In the genomic region with DNA sequence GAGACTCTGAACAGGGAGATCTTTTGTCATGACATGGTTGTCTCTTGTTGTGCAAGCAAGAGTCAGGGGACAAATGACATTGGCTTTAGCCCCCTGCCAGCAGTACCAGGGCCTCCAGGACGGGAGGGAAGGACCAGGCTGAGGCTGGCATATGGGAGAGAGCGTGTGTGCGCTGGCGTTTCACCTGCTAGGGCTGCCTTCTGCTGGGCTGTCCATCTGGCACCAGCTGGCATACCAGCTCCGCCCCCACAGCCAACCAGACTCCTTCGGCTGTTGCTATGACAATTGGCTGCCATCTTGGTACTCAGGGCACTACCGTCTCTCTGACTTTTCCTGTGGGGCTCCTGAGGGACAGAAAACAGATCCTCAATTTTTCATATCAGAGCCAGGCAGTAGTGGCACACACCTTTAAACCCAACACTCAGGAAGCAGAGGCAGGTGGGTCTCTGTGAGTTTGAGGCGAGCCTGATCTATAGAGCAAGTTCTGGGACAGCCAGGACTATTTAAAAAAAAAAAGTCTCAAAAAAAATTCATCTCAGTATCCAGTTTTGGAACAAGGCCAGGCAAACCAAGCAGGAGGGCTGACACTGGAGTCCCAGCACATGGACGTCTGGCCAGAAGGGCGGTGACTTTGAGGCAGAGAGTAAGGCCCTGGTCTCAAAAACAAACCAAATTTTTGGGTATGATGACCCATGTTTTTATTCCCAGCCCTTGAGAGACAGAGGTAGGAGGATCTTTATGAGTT, we compare ENCODE assay signal across 12 mouse cellular contexts. TPM values are rescaled to one million over a fixed set of nuclear protein-coding genes. Genes with fewer than 3 reads are reported as not detected.
DNase-seq lines count a peak whose midpoint lies in the region; ATAC-seq and TF ChIP-seq lines count a peak whose summit lies in the region.
"Had no signal": no experiment of that assay in that cellular context is flagged by ENCODE, and none has a peak within 500 bp of the region (broad histone marks: within the 10 kb centered on the region; RNA-seq: fewer than 3 reads in every experiment).

No protein-coding gene starts in this region.

- no peak for TF ChIP-seq CTCF in kidney, adult 2 months (conservative IDR thresholded peaks at IDR 0.05; ENCODE audit: insufficient read depth, insufficient read length, low read depth, low read length)

- H3K36me3 ChIP-seq in forebrain, embryonic 12.5 days (replicated peaks): peaks cover 82% of the 10 kb centered on the region
- H3K36me3 ChIP-seq in kidney, adult 2 months (ENCODE audit: control insufficient read depth, insufficient read depth, low read length): no peaks in the 10 kb centered on the region

- no peaks in the 10 kb centered on the region for H3K9me3 ChIP-seq in forebrain, embryonic 12.5 days

- peak overlapping the region; percentile 6; the same call in 1 of the 2 replicates for H3K4me2 ChIP-seq in forebrain, embryonic 12.5 days

- H3K9ac ChIP-seq in forebrain, embryonic 12.5 days: peak overlapping the region; percentile 57
- H3K9ac ChIP-seq: liver, embryonic 14.5 days had no signal

- 62% methylated on average over 10 of the region's 10 CpGs for WGBS in forebrain, embryonic 12.5 days
- 84% methylated on average over 10 of the region's 10 CpGs for WGBS in kidney, adult 2 months

- peak overlapping the region; percentile 99 for H3K27ac ChIP-seq in forebrain, embryonic 12.5 days
- no peak overlapping the region for H3K27ac ChIP-seq in kidney, adult 2 months (ENCODE audit: insufficient read depth, low read depth, low read length)
- H3K27ac ChIP-seq: liver, embryonic 14.5 days had no signal

- peaks cover 50% of the 10 kb centered on the region for H3K27me3 ChIP-seq in forebrain, embryonic 12.5 days
- H3K27me3 ChIP-seq in kidney, adult 2 months (replicated peaks; ENCODE audit: control insufficient read depth, insufficient read depth, low read length): no peaks in the 10 kb centered on the region; the same call in 1 of the 2 replicates

- no peak for ATAC-seq in forebrain, embryonic 12.5 days (ENCODE audit: low FRiP score)

- no peak overlapping the region for H3K4me3 ChIP-seq in forebrain, embryonic 12.5 days (replicated peaks)
- H3K4me3 ChIP-seq in kidney, adult 2 months (ENCODE audit: insufficient read depth, low read depth, low read length): no peak overlapping the region

- DNase-seq in left cerebral cortex, adult 18-20 months (ENCODE audit: low spot score in 2 of 2): peak; percentile 71 to 86
- DNase-seq in left cerebral cortex, adult 11 months (ENCODE audit: low spot score): no peak
- DNase-seq in layer of hippocampus, adult 9-11 months: peak; percentile 88
- DNase-seq in right cerebral cortex, postnatal 14 days: peak; percentile 60
- no peak for DNase-seq in embryo, embryonic 11 days
- DNase-seq in gastrocnemius, postnatal 4 days (ENCODE audit: low spot score in 2 of 2): no peak
- DNase-seq in kidney, adult 2 months: no peak
- DNase-seq: B cell, adult 2 months; kidney, postnatal 4 days had no signal

- H3K4me1 ChIP-seq in forebrain, embryonic 12.5 days: peaks cover 99% of the 10 kb centered on the region
- H3K4me1 ChIP-seq in kidney, adult 2 months (ENCODE audit: control insufficient read depth, insufficient read depth, low read length): no peaks in the 10 kb centered on the region

- no peak for TF ChIP-seq POLR2A in kidney, adult 2 months (IDR thresholded peaks at IDR 0.05; ENCODE audit: low read depth, low read length)

RNA-seq across cellular contexts. Expression of gene Rhbg, which starts 28.2 kb away (rescaled TPM):
- not detected for total RNA-seq in left cerebral cortex, adult 18-20 months (2021)
- polyA plus RNA-seq in forebrain, embryonic 12.5 days (2016; fragmentation: Nextera tagmentation; extraction: Ambion mirVana): 0.28 TPM in 1 of 2 replicates, not detected in the other
- total RNA-seq in gastrocnemius, postnatal 4 days (2021): under 1 TPM in 1 of 2 experiments, not detected in 1; 0.16 TPM
- polyA plus RNA-seq in kidney, adult 2 months (2012; rRNA removed): 94.4 and 106 TPM in 2 replicates
- polyA plus RNA-seq: heart, postnatal 0 days had no signal

Comparison
In these comparisons a context has a peak if more than half of its experiments do, and no peak if none do; other contexts are left out.
1. DNase-seq: peak in left cerebral cortex, adult 18-20 months (2 of 2), layer of hippocampus, adult 9-11 months (single experiment) and right cerebral cortex, postnatal 14 days (single experiment); none in left cerebral cortex, adult 11 months (single experiment), embryo, embryonic 11 days (single experiment), gastrocnemius, postnatal 4 days (0 of 2) and kidney, adult 2 months (single experiment).